Mouse (Mus musculus): ENCODE results near the gene Fat4.

The Fat4 gene

DNA sequence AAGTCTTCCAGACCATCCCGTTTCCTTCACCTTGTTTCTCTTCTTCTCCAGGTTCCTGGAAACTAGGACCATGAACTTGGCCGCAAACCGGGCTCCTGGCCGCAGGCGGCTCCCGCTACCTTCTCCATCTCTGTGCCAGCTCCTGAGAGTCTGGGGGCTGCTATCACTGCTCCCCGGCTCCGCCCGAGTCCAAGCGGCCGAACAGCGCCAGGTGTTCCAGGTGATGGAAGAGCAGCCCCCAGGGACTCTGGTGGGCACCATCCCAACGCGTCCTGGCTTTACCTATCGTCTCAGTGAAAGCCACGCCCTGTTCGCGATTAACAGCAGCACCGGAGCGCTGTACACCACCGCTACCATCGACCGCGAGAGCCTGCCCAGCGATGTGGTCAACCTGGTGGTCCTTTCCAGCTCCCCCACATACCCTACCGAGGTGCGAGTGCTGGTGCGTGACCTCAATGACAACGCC is at the start of gene Fat4:
Gene Fat4 (plus strand): TSS at position 51 of the 466 bp plus-strand sequence.
- DNase-seq (ENCODE audit: inconsistent ontology term) = no peak

DNA sequence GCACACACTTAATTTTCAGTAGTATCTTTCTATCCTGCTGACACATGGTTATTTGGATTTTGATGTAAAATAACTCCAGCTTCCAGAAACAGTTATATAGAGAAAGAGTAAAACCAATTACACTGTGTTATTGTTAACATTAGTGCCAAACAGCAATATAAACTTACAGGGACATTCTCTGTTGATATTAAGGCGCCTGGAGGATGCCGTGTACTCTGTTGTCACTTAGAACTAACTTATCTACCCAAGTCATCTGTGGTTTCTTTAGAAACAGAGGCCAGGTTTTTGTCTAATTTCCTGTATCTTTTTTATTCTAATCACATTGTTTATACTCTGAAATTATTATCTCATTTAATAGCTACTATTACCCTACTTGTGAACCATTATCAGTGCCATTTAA is 47.3 kb upstream of the Fat4 start:
- DNase-seq (ENCODE audit: inconsistent ontology term) = no peak

DNA sequence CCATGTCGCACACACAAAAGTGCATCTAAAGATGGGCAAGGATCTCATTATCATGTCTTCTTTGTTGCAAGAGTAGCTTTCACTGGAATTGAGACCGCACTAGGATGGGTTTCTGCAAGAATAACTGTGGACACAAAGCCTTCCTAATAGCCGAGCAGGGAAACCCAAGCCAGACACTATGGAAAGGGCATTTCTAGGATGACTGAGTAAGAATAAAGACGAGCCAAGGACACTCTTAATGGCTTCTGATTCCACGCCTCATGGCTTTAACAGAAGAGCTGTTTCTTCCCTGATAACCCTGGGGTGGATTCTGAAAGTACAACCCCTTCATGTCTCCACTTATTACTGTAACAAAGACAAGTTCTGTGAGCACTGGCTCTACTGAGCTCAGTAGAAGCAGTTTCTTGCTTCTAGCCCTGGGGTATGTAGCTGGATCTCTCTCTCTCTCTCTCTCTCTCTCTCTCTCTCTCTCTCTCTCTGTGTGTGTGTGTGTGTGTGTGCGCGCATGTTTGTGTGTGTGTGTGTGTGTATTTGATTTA is 43.7 kb upstream of the Fat4 start:
- peak; percentile 86 for DNase-seq (ENCODE audit: inconsistent ontology term)

DNA sequence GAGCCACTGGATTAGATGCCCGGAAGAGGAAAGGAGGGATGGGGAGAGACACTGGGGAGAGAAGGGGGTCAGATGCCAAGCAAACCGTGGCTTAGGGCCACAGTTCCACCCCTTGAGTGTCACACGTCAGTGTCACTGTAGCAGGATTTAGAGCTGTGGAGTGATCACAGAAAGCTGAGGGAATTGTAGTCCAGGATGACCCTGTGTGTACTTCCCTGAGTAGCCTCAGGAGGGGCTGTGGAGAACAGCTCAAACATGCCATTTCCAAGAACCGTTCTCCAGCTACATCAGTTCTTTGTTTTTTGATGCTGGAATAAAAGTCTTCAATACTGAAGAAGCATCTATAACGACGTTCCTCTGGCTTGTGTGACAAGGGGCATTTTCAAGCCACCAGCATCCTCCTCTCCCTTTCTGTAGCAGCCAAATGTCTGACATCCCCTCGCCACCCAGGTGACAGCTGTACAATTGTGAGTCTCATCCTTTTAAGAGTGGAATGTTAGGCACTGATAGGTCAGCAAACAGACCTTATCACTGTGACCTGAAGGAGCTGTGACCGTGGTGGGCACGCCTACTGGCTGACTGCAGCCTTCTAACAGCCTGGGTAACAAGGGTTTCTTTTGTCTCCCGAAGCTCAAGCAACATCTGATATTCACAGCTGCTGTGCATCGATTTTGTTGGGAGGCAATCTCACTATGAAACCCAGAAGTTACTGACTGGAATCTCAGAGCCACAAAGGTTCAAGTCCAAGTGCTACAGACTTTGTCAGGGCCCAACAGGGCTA is 39.9 kb upstream of the Fat4 start:
- peak; percentile 4 for DNase-seq (ENCODE audit: inconsistent ontology term)

DNA sequence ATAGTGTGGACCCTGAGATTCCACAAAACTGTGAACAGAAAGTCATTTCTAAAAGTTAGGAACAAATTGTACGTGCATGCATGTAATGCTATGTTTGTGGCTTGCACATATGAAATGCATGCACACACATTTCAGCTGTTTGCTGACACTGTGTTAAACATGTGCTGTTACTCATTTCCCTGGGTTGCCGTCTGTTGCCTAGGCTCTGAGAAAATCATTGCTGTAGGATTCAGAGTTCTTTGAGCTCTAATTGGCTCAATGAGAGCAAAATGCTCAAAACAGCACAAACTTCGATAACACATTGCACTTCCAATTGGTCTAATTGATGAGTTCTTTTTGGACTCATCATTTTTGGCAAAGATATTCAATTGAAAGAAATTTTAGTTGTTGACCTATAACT is 37.7 kb upstream of the Fat4 start:
- no peak for DNase-seq (ENCODE audit: inconsistent ontology term)

DNA sequence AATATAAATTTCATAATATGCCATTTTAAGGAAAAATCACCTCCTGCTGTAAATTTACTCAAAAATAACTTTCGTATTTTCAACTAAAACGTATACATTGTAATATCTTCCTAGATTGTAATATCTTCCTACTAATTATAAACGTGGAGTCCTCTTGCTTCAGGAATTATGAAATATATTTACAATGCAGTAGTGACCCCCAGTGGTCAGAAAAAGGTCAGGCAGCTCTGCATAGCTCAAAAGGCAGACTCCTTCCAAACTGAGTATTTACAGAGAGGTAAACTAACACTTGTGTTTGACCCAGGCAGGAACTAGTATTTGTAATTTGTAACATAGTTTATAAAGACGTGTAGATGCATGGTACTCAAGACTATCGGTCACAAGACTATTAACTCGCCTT is 37.2 kb upstream of the Fat4 start:
- peak; percentile 20 for DNase-seq (ENCODE audit: inconsistent ontology term)

DNA sequence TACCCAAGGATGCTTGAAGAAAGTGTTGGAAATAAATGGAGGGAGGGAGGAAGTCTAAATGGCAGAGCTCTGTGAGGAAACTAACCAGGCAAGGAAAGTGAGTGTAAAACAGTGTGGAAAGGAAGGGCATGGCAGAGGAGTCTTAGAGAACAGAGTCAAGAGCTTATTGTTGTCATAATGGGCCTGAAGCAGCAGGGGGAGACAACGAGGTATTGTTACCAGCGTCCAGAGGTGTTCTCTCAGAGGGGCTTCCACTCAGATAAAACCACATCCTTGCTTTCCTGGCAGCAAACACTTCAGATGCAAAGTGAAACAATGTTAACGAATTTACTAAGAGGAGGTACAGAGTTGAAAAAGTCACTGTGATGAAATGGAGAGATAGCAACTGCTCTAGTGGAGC is 33.1 kb upstream of the Fat4 start:
- DNase-seq (ENCODE audit: inconsistent ontology term) = no peak

DNA sequence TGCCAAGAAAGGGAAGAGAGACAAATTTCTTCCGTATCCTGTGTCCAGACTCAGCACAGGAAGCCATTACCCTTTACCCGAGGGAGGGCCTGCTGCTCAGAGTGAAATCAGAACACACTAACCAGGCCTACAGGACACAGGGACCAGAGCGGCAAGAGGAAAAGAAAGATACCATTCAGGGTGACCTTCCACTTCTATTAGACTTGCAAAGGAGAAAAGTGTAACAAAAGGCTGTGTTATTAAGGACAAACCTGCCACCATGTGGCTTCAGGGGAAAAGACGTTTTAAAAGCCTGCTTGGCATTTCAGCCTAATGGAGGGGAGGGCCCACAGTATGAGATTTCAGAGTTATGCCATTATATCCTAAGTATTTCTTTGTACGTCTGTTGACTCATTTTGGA is 26.1 kb upstream of the Fat4 start:
- no peak for DNase-seq (ENCODE audit: inconsistent ontology term)

DNA sequence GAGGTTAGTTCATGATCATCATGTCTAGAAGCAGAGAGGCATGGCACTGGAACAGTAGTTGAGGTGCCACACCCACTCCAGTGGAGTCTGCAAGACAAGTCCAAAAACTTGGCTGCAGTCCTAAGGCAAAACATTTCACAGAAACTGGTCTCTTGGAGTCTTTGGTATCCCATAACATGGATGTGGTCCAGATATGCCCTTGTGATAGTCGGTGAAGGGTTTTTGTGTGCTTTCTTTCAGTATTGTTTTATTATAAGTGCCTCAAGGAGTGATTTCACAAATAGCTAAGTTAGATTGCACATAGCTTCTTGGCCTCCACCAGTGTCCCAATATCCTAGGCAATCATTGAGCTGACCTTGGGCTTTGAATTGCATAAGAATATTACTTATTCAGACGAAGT is 15.4 kb upstream of the Fat4 start:
- no peak for DNase-seq (ENCODE audit: inconsistent ontology term)

DNA sequence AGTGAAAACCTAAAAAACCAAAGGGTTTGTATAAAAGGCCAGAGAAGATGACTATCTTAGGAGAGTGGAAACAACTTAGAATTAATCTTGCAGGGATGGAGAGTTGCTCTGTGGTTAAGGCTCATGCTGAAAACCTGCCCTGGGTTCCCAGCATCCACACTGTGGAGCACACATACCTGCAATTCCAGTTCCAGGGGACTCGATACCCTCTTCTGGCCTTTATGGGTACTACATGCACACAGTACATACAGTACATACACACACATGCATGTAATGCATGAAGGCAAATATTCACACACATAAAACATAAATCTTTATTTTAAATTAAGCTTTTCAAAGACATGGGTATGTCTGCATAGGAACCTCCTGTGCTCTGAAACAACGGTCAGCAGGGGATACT is 10.9 kb upstream of the Fat4 start:
- no peak for DNase-seq (ENCODE audit: inconsistent ontology term)

DNA sequence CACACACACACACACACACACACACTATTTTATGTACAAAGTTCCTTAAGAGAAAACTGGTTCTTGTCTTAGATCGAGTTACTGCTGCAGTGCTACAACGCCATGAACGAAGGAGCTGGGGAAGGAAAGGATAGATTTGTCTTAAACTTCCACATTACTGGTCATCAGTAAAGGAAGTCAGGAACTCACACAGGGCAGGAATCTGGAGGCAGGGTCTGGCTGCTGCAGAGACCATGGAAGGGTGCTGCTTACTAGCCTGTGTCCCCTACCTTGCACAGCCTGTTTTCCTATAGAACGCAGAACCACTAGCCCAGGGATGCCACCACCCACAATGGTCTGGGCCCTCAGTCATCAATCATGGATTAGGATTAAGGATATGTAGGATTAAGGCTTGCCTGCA is 10.0 kb upstream of the Fat4 start:
- no peak for DNase-seq (ENCODE audit: inconsistent ontology term)

DNA sequence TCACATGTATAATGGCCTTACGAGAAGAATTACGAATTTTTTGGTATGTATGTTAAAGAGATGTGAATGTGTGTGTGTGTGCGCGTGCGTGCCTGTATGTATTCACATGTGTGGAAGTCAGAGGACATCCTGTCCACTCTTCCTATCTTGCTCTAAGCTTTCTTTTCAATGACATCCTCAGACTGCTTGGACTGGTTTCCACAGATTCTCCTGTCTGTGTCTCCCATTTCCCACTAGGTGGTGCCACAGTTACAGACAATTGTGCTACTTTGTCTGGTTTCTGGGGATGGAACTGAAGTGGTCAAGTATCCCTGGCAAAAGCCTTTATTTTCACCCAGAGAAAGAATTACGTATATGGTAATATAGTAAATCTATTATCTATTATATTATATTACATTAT is 4.0 kb upstream of the Fat4 start:
- peak; percentile 60 for DNase-seq (ENCODE audit: inconsistent ontology term)

DNA sequence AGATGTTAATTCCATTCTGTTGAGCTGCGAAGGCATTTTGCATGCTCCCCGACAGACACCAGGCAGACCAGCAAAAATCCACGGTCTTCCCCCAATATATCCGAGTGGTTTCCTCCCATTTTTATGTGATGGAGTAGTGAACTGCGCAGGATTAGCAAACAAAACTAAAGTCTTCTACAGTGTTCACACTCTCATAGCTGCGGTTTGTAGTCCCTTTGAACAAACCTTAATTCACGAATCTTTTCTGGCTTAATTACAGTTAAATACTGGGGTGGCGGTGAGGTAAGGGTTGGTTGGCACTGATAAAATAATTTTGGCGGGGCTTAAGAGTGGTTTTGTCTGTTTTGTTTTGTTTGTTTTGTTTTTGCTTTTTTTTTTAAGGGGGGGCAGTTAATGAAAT is 3.1 kb upstream of the Fat4 start:
- DNase-seq (ENCODE audit: inconsistent ontology term) = no peak

DNA sequence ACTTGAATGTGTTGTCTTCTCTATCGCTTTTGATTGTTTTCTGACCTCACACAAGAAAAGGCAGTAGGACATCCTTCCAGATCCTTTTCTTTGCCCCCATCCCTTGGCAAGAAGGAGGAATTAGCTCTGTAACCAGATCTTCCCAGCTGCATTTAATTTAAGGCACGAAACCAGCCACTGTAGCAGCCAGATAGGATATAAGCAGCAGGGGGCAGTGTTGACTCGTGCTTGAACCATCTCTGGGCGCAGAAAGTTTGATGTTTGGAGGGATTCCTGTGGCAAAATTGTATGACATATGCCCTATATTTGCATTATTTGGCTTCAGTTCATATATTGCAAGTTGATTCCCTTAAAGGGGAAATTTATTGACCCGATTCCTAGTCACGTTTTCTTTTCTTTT is 2.5 kb upstream of the Fat4 start:
- DNase-seq (ENCODE audit: inconsistent ontology term) = peak; percentile 77

DNA sequence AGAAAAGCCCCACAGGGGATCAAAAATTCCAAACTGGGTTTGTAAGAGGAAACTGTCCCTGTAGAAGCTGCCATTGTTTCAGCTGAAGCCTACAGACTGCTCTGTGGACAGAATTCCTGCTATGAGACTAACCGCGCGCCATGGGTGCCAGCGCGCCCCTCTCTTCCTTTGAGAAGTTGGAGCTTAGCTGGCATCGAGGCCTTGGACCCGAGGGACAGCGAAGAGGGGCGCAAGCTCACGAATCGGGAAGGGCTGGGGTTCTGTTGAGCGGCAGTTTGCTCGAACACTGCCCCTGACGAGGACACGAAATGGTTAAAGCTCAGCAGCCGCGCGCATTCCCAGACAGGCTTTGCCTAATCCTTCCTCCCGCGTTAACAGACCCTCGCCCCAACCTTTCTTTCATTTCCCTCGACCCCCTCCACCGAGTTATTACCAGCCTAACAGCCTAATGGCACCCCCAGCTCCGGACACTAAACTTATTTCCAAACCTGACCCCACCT is 1.8 kb upstream of the Fat4 start:
- DNase-seq (ENCODE audit: inconsistent ontology term) = peak; percentile 83

DNA sequence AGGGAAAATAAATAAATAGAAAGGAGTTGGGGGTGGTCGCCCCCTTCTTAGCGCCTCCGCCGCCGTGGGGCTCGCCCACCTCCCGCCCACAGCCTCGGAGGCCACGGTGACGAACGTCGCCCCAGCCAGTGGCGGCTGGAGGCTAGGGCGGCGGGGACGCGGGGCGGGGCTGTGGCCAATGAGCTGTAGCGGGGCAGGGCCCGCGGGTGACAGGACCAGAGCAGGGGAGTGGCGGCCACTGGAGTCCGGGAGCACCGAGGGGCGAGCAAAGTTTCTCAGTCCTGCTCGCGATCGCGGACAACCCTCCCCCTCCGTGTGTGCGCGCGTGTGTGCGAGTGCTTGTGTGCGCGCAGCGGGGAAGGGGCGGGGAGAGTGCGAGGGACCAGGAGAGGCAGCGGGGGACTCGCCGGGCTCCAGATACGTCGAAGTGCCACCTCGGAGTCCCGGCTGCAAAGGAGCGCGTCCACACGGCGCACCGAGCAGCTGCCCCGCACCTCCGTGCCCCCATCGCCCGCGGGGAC is 1.2 kb upstream of the Fat4 start:
- DNase-seq (ENCODE audit: inconsistent ontology term) = peak; percentile 95

DNA sequence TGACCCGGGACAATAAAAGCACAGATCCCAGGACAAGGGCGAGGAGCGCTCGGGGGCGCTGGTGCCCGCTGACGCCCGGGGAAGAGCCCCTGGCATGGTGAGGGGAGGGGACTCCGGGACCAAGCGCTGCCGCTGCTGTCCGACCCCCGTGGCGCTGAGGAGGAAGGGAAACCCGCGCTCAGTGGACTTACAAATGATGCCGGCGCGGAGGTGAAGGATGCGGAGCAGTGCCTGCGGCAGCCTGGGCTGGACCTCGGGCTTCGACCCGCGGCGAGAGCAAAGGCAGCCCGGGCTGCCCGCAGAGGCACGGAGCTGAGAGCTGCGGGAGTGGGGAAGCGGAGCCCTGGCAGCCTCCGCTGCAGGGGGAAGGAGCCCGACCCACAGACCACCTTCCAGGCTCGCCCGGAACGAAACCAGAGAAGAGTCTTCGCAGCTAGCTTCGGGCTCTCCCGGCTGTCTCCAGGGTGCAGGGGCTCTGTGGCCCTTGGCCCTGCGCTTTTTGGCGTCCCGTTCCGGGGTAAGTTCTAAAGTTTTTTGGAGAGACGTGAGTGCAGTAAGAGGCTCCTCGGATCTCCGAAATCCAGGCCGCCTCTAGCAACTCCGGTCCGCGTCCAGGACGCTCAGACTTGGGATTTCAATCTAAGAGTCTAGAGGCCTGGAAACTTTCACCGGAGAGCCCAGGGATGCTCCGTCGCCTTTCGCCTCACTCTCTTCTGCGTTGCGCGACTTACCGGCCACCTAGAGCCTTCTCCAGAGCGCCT is 499 bp upstream of the Fat4 start:
- DNase-seq (ENCODE audit: inconsistent ontology term) = no peak

DNA sequence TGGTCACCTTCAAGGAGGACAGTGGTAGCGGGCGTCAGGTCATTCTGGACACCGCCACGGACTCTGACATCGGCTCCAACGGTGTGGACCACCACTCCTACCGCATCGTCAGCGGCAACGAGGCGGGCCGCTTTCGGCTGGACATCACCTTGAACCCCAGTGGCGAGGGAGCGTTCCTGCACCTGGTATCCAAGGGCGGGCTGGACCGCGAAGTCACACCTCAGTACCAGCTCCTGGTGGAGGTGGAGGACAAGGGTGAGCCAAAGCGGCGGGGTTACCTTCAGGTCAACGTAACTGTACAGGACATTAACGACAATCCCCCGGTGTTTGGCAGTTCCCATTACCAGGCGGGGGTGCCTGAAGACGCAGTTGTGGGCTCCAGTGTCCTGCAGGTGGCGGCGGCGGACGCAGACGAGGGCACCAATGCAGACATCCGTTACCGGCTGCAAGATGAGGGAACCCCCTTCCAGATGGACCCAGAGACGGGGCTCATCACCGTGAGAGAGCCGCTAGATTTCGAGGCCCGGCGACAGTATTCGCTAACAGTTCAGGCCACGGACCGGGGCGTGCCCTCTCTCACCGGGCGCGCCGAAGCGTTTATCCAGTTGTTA is 746 bp downstream of the Fat4 start:
- DNase-seq (ENCODE audit: inconsistent ontology term) = peak; percentile 52

DNA sequence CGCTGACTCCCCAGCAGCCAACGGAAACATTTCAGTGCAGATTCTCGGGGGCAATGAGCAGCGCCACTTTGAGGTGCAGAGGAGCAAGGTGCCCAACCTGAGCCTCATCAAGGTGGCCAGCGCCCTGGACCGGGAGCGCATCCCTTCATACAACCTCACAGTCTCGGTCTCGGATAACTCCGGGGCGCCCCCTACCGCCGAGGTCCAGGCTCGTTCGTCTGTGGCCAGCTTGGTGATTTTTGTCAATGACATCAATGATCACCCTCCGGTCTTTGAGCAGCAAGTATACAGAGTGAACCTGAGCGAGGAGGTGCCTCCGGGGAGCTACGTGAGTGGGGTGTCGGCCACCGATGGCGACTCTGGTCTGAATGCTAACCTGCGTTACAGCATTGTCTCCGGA is 1.4 kb downstream of the Fat4 start:
- peak; percentile 65 for DNase-seq (ENCODE audit: inconsistent ontology term)

DNA sequence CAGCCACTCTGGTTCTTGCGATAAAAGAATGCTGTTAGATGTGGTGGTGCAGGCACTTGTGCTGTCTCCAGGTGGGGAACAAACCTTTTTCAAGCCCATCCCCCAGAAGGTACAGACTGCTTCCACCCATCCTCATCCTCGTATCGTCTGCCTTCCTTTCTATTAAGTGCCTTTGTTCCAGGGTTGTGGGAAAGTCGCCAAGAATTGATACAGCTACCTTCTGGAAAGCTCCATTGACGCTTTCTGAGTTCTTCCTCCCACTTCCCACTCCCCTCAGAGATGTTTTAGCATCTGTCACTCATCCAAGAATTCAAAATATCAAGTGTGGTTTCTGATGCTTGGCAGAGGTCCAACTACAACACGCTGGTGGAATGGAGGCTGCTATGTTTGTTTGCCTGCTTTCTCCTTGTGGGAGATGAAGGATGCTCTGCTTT is 6.1 kb downstream of the Fat4 start:
- peak; percentile 83 for DNase-seq (ENCODE audit: inconsistent ontology term)

DNA sequence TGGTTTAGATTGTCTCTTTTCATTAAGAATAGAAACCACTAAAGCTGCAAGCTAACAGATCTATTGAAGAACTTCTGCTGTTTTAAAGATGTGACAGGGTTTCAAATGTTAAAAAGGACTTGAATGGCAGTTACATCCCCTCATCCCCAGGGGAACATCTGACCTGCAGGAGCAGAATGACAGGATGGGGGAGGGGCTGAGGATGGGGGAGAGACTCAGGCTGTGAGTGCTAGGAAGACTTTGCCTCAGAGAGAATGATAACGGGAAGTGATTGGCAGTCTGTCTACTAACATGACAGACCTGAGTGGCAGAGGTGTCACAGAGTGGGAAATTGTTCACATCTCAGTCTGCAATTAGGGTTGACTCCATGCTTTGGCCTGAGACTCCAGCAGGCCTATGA is 14.1 kb downstream of the Fat4 start:
- no peak for DNase-seq (ENCODE audit: inconsistent ontology term)

DNA sequence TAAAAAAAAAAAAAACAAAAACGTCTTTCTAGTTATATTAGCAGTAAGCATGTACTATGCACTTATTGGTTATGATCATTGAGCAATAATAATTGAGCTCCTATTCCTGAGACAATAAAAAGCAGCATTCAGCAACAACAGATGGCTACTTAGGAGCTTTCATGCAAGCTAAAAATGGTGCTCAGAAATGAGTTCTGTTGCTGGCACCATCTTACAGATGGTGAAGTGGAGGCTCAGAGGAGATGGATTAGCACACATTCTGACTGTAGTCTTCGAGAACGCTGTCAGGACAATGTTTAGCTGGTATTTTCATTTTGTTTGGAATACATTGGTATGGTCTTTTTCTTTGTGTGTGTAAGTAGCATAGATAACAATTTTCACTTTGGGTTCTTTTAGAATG is 20.1 kb downstream of the Fat4 start:
- DNase-seq (ENCODE audit: inconsistent ontology term) = no peak

Data from Muller cell, postnatal 12 days (primary cell).